Mouse (Mus musculus) intestine, postnatal 0 days (tissue): ENCODE data around the gene Atp5b. TPM values are rescaled to one million over a fixed set of nuclear protein-coding genes. Genes with fewer than 3 reads are reported as not detected.
A peak's percentile ranks its signal among the peaks of the same experiment; 100 is the strongest.
"Not testable (repeated sequence)": the region's sequence is repeated elsewhere in the genome, so short reads cannot be mapped to it uniquely, and the experiment has no call there.

ENCODE experiments used
- ATAC-seq: fragments of 200-750 bp; cut with Nextera tagmentation; 2 replicates; pipeline ENCODE4 v1.8.0; 2017; ENCODE audit warnings: mild to moderate bottlenecking, moderate TSS enrichment, moderate library complexity
- H3K27ac ChIP-seq: fragments of 300-500 bp; sonication (generic); 2 replicates; pipeline ENCODE4 v1.5.1; 2014; ENCODE audit warnings: mild to moderate bottlenecking, low read depth, low read length, moderate library complexity
- H3K27me3 ChIP-seq: fragments of 300-500 bp; sonication (generic); replicated peaks from 2 replicates; pipeline ENCODE4 v1.6.1; 2014; ENCODE audit warnings: low read length, mixed read lengths; ENCODE audit not compliant: control insufficient read depth, insufficient read depth
- H3K36me3 ChIP-seq: fragments of 300-500 bp; sonication (generic); 2 replicates; pipeline ENCODE4 v1.6.1; 2014; ENCODE audit warnings: mild to moderate bottlenecking, moderate library complexity; ENCODE audit not compliant: control insufficient read depth, insufficient read depth
- H3K4me1 ChIP-seq: fragments of 300-500 bp; sonication (generic); replicated peaks from 2 replicates; pipeline ENCODE4 v1.6.1; 2014; ENCODE audit warnings: antibody characterized with exemption, low read length, mixed read lengths; ENCODE audit not compliant: control insufficient read depth, insufficient read depth
- H3K4me2 ChIP-seq: fragments of 300-500 bp; sonication (generic); replicated peaks from 2 replicates; pipeline ENCODE4 v1.6.1; 2014; ENCODE audit warnings: low read depth, mild to moderate bottlenecking, moderate library complexity
- H3K4me3 ChIP-seq: fragments of 300-500 bp; sonication (generic); 2 replicates; pipeline ENCODE4 v1.5.1; 2014; ENCODE audit warnings: low read depth, low read length
- H3K9ac ChIP-seq: fragments of 300-500 bp; sonication (generic); 2 replicates; pipeline ENCODE4 v1.6.1; 2014; ENCODE audit warnings: mild to moderate bottlenecking, low read depth, low read length
- H3K9me3 ChIP-seq: fragments of 300-500 bp; sonication (generic); 2 replicates; pipeline ENCODE4 v1.6.1; 2016; ENCODE audit warnings: mixed run types; ENCODE audit not compliant: control insufficient read depth
- CTCF ChIP-seq: sonication (generic); IDR thresholded peaks from 2 replicates; pipeline ENCODE4 v1.5.1; 2016; ENCODE audit warnings: low read depth, mild to moderate bottlenecking, control low read depth, antibody characterized with exemption, moderate library complexity
- WGBS: fragments of 180-500 bp; shearing (Covaris S2); extraction: QIAGEN DNeasy Blood & Tissue Kit; methylation state at CpG from one replicate; pipeline ENCODE4 v1.1.7; 2014; 5-methylcytosine and 5-hydroxymethylcytosine counted together
- polyA plus RNA-seq: library from polyadenylated mRNA; unstranded; fragments of >200 nt; fragmentation: Nextera tagmentation; extraction: Ambion mirVana; gene quantifications from 2 replicates; pipeline ENCODE4 v1.2.1, GENCODE M21; 2015

Atp5b gene
- polyA plus RNA-seq, 1 experiment from 2014 or later: 2,644 TPM

GRCm38 (mm10) chr10:128051589-128051988 lies 31.5 kb upstream of the Atp5b start:
- H3K9me3 ChIP-seq: no peaks in the 10 kb centered on the region
- ATAC-seq: no peak
- H3K27ac ChIP-seq: no peak overlapping the region
- WGBS: 93% methylated on average over 5 of the region's 5 CpGs
- H3K36me3 ChIP-seq: peaks cover 41% of the 10 kb centered on the region
- TF ChIP-seq CTCF: no peak
- no peak overlapping the region for H3K4me2 ChIP-seq
- no peak overlapping the region for H3K4me3 ChIP-seq
- no peak overlapping the region for H3K9ac ChIP-seq
- no peaks in the 10 kb centered on the region for H3K4me1 ChIP-seq
- H3K27me3 ChIP-seq: no peaks in the 10 kb centered on the region

GRCm38 (mm10) chr10:128052136-128052535 lies 30.9 kb upstream of the Atp5b start:
- 96% methylated on average over 1 of the region's 2 CpGs for WGBS
- H3K4me1 ChIP-seq, H3K4me2 ChIP-seq, H3K9me3 ChIP-seq, H3K27me3 ChIP-seq, H3K4me3 ChIP-seq, H3K27ac ChIP-seq, ATAC-seq, H3K9ac ChIP-seq: not testable (repeated sequence)
- peaks cover 36% of the 10 kb centered on the region for H3K36me3 ChIP-seq

GRCm38 (mm10) chr10:128053001-128053400 lies 30.1 kb upstream of the Atp5b start:
- H3K9ac ChIP-seq: no peak overlapping the region
- H3K4me3 ChIP-seq: no peak overlapping the region
- no peak for TF ChIP-seq CTCF
- no peak overlapping the region for H3K27ac ChIP-seq
- peaks cover 30% of the 10 kb centered on the region for H3K36me3 ChIP-seq
- no peaks in the 10 kb centered on the region for H3K9me3 ChIP-seq
- 96% methylated on average over 8 of the region's 8 CpGs for WGBS
- no peak for ATAC-seq
- no peaks in the 10 kb centered on the region for H3K27me3 ChIP-seq
- H3K4me2 ChIP-seq: no peak overlapping the region
- H3K4me1 ChIP-seq: no peaks in the 10 kb centered on the region

- ATAC-seq: no peak; the same call in 1 of the 2 replicates
- WGBS: under 1% methylated on average over 18 of the region's 18 CpGs
- 0 out of 2 replicates have a peak, but pooled peaks cover 3% of the 10 kb centered on the region for H3K4me1 ChIP-seq
- peak overlapping the region; percentile 71 for H3K4me3 ChIP-seq
- 0 out of 2 replicates have a peak, but pooled peaks cover 3% of the 10 kb centered on the region for H3K36me3 ChIP-seq
- no peaks in the 10 kb centered on the region for H3K27me3 ChIP-seq
- no peaks in the 10 kb centered on the region for H3K9me3 ChIP-seq
- H3K9ac ChIP-seq: peak overlapping the region; percentile 92
- H3K27ac ChIP-seq: peak overlapping the region; percentile 97
- peak; percentile 29; the same call in 1 of the 2 replicates for TF ChIP-seq CTCF
- H3K4me2 ChIP-seq: peak overlapping the region; percentile 78
Observed at GRCm38 (mm10) chr10:128058184-128058583, 24.9 kb upstream of the Atp5b start.

- under 1% methylated on average over 52 of the region's 72 CpGs for WGBS
- H3K36me3 ChIP-seq: 0 out of 2 replicates have a peak, but pooled peaks cover 3% of the 10 kb centered on the region
- H3K9me3 ChIP-seq: no peaks in the 10 kb centered on the region
- peak within 1 kb of the TSS; percentile 78 for H3K4me2 ChIP-seq
- ATAC-seq: peak; percentile 91
- 0 out of 2 replicates have a peak, but pooled peaks cover 3% of the 10 kb centered on the region for H3K4me1 ChIP-seq
- TF ChIP-seq CTCF: no peak
- peak within 1 kb of the TSS; percentile 71 for H3K4me3 ChIP-seq
- H3K9ac ChIP-seq: peak within 1 kb of the TSS; percentile 92
- peak within 1 kb of the TSS; percentile 97 for H3K27ac ChIP-seq
- H3K27me3 ChIP-seq: no peaks in the 10 kb centered on the region
Observed at GRCm38 (mm10) chr10:128058601-128059151, 24.4 kb upstream of the Atp5b start, which contains the start of gene Ptges3. TSS of gene Ptges3 (plus strand) at chr10:128058954.

GRCm38 (mm10) chr10:128059207-128059981 lies 23.7 kb upstream of the Atp5b start:
- WGBS: under 1% methylated on average over 55 of the region's 62 CpGs
- H3K4me1 ChIP-seq: 0 out of 2 replicates have a peak, but pooled peaks cover 3% of the 10 kb centered on the region
- H3K9ac ChIP-seq: peak overlapping the region; percentile 92
- 0 out of 2 replicates have a peak, but pooled peaks cover 3% of the 10 kb centered on the region for H3K36me3 ChIP-seq
- no peaks in the 10 kb centered on the region for H3K27me3 ChIP-seq
- no peaks in the 10 kb centered on the region for H3K9me3 ChIP-seq
- peak; percentile 57 for ATAC-seq
- H3K4me2 ChIP-seq: peak overlapping the region; percentile 78
- H3K27ac ChIP-seq: peak overlapping the region; percentile 97
- peak; percentile 42 for TF ChIP-seq CTCF
- H3K4me3 ChIP-seq: peak overlapping the region; percentile 71
